ENCODE assay signal across 8 mouse cellular contexts in genomic region chr7:40898096-40898710, GRCm38 (mm10). TPM values are rescaled to one million over a fixed set of nuclear protein-coding genes. Genes with fewer than 3 reads are reported as not detected.
DNase-seq lines count a peak whose midpoint lies in the region; ATAC-seq and TF ChIP-seq lines count a peak whose summit lies in the region.

Gene Vstm2b, plus strand, starts transcription at chr7:40898328.

- ATAC-seq in kidney, postnatal 0 days (replicated peaks; ENCODE audit: low FRiP score, low read depth) = peak; percentile 12; the same call in 1 of the 2 replicates
- ATAC-seq in hindbrain, postnatal 0 days = peak; percentile 10
- ATAC-seq in liver, embryonic 15.5 days (ENCODE audit: insufficient read depth) = no peak

- TF ChIP-seq CTCF in kidney, postnatal 0 days (IDR thresholded peaks at IDR 0.05; ENCODE audit: low read depth) = no peak
- TF ChIP-seq CTCF in hindbrain, postnatal 0 days (IDR thresholded peaks at IDR 0.05; ENCODE audit: low read depth) = no peak

- no peak within 1 kb of the TSS for H3K27ac ChIP-seq in kidney, postnatal 0 days
- H3K27ac ChIP-seq in hindbrain, postnatal 0 days = peak within 1 kb of the TSS; percentile 70; the same call in 1 of the 2 replicates
- no peak within 1 kb of the TSS for H3K27ac ChIP-seq in liver, embryonic 15.5 days (replicated peaks)

- H3K4me2 ChIP-seq in kidney, postnatal 0 days (ENCODE audit: low read length) = peak within 1 kb of the TSS; percentile 62
- peak within 1 kb of the TSS; percentile 97 for H3K4me2 ChIP-seq in hindbrain, postnatal 0 days (ENCODE audit: low read depth, low read length)
- H3K4me2 ChIP-seq in liver, embryonic 15.5 days = peak within 1 kb of the TSS; percentile 18; the same call in 1 of the 2 replicates

- peak within 1 kb of the TSS; percentile 37 for H3K9ac ChIP-seq in kidney, postnatal 0 days (ENCODE audit: low read depth, low read length)
- peak within 1 kb of the TSS; percentile 68 for H3K9ac ChIP-seq in hindbrain, postnatal 0 days (replicated peaks; ENCODE audit: low read length)
- H3K9ac ChIP-seq in liver, embryonic 15.5 days = no peak within 1 kb of the TSS

- H3K27me3 ChIP-seq in kidney, postnatal 0 days (ENCODE audit: insufficient read depth, low read length) = peaks cover 29% of the 10 kb centered on the region
- peaks cover 6% of the 10 kb centered on the region; the same call in 1 of the 2 replicates for H3K27me3 ChIP-seq in hindbrain, postnatal 0 days (ENCODE audit: insufficient read depth, low read length)
- H3K27me3 ChIP-seq in liver, embryonic 15.5 days = peaks cover 69% of the 10 kb centered on the region

- no peaks in the 10 kb centered on the region for H3K9me3 ChIP-seq in kidney, postnatal 0 days (replicated peaks; ENCODE audit: low read length)
- no peaks in the 10 kb centered on the region for H3K9me3 ChIP-seq in hindbrain, postnatal 0 days (ENCODE audit: low read length)
- no peaks in the 10 kb centered on the region for H3K9me3 ChIP-seq in liver, embryonic 15.5 days (replicated peaks)

- H3K4me3 ChIP-seq in kidney, postnatal 0 days (replicated peaks; ENCODE audit: low read depth, low read length) = peak within 1 kb of the TSS; percentile 58
- peak within 1 kb of the TSS; percentile 68 for H3K4me3 ChIP-seq in hindbrain, postnatal 0 days (ENCODE audit: low read length)
- 0 out of 2 replicates have a peak within 1 kb of the TSS, but pooled peaks have one; percentile 2 for H3K4me3 ChIP-seq in liver, embryonic 15.5 days (replicated peaks)

- H3K36me3 ChIP-seq in kidney, postnatal 0 days (ENCODE audit: insufficient read depth, low read length) = no peaks in the 10 kb centered on the region
- H3K36me3 ChIP-seq in hindbrain, postnatal 0 days (ENCODE audit: insufficient read depth, low read length) = no peaks in the 10 kb centered on the region
- no peaks in the 10 kb centered on the region for H3K36me3 ChIP-seq in liver, embryonic 15.5 days (replicated peaks)

- DNase-seq in kidney, postnatal 0 days (ENCODE audit: low spot score) = peak; percentile 36
- no peak for DNase-seq in kidney, adult 11 months
- peak; percentile 30 for DNase-seq in embryo, embryonic 11 days
- no peak for DNase-seq in hindbrain, postnatal 0 days (ENCODE audit: low spot score)
- DNase-seq in T-cell, adult 2 months (ENCODE audit: low spot score) = no peak
- no peak for DNase-seq in cerebellum, adult 8-10 months
- DNase-seq in adrenal gland, postnatal 14 days = no peak

- under 1% methylated on average over 34 of the region's 35 CpGs for WGBS in kidney, postnatal 0 days
- WGBS in hindbrain, postnatal 0 days = under 1% methylated on average over 35 of the region's 35 CpGs
- WGBS in liver, embryonic 15.5 days (ENCODE audit: insufficient replicate concordance) = 3% methylated on average over 30 of the region's 35 CpGs

- no peaks in the 10 kb centered on the region for H3K4me1 ChIP-seq in kidney, postnatal 0 days (replicated peaks; ENCODE audit: insufficient read depth, low read length)
- H3K4me1 ChIP-seq in hindbrain, postnatal 0 days (ENCODE audit: insufficient read depth, low read length) = peaks cover 14% of the 10 kb centered on the region; the same call in 1 of the 2 replicates
- H3K4me1 ChIP-seq in liver, embryonic 15.5 days (replicated peaks) = no peaks in the 10 kb centered on the region

RNA-seq across cellular contexts. Expression of gene Vstm2b, which starts in this region (rescaled TPM):
- 3.9 and 4.5 TPM in 2 replicates for polyA plus RNA-seq in kidney, postnatal 0 days (2015; fragmentation: Nextera tagmentation; extraction: Ambion mirVana)
- 93.3 and 102 TPM in 2 replicates for total RNA-seq in hindbrain, postnatal 0 days (2014; rRNA removed)
- polyA plus RNA-seq in hindbrain, postnatal 0 days (2015; fragmentation: Nextera tagmentation; extraction: Ambion mirVana) = 25.1 and 27.4 TPM in 2 replicates
- polyA plus RNA-seq in liver, embryonic 15.5 days (2015; fragmentation: Nextera tagmentation; extraction: Ambion mirVana) = not detected in 2 replicates
- total RNA-seq in adrenal gland, postnatal 14 days (2021) = 0.74 and 1.1 TPM in 2 replicates

Comparison
In these comparisons a context has a peak if more than half of its experiments do, and no peak if none do; other contexts are left out.
1. RNA of gene Vstm2b (total RNA-seq): 93.3 to 102 TPM in hindbrain, postnatal 0 days; 0.74 to 1.1 TPM in adrenal gland, postnatal 14 days; every median in the first group is over 10 times any median in the second.
2. DNase-seq: peak in kidney, postnatal 0 days (single experiment) and embryo, embryonic 11 days (single experiment); none in kidney, adult 11 months (single experiment), hindbrain, postnatal 0 days (single experiment), T-cell, adult 2 months (single experiment), cerebellum, adult 8-10 months (single experiment) and adrenal gland, postnatal 14 days (single experiment).
3. H3K4me2 ChIP-seq: peak in every context shown above with its lines; median percentile 97 in hindbrain, postnatal 0 days; 62 in kidney, postnatal 0 days; 18 in liver, embryonic 15.5 days.
4. H3K4me3 ChIP-seq: peak in every context shown above with its lines; median percentile 68 in hindbrain, postnatal 0 days; 58 in kidney, postnatal 0 days; 2 in liver, embryonic 15.5 days.